Mouse (Mus musculus): Measurements from ENCODE around the gene Tex9. TPM values are rescaled to one million over a fixed set of nuclear protein-coding genes. Genes with fewer than 3 reads are reported as not detected.
"Not testable (repeated sequence)": the region's sequence is repeated elsewhere in the genome, so short reads cannot be mapped to it uniquely, and the experiment has no call there.

Tex9 gene
- polyA plus RNA-seq, 1 experiment from 2014 or later: 37.3 TPM

DNA sequence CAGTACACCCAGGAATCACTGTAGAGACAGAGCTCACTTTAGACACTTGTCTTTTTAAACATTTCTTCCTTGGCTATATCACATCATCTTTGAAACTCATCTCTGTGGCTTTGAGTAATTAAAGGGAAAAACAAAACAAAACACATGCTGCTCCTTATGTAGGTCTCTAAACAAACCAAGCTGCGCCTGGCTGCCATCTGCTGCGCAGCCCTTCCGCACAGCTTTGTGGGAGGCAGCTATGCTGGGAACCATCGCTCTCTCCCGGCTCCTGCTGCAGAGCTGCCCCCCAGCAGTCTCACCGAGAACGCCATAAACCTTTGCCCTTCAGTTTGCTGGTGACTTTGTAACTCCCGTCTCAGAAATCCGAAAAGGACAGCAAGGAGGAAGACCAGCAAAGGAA is 16.5 kb downstream of the Tex9 start:
- ATAC-seq (replicated peaks; ENCODE audit: low FRiP score): no peak
- peaks cover 63% of the 10 kb centered on the region for H3K36me3 ChIP-seq
- no peak overlapping the region for H3K4me3 ChIP-seq (replicated peaks)
- H3K4me1 ChIP-seq: no peaks in the 10 kb centered on the region
- H3K9me3 ChIP-seq (replicated peaks): no peaks in the 10 kb centered on the region
- H3K27me3 ChIP-seq: no peaks in the 10 kb centered on the region
- 50% methylated on average over 9 of the region's 9 CpGs for WGBS
- H3K27ac ChIP-seq: no peak overlapping the region
- no peak overlapping the region for H3K4me2 ChIP-seq
- H3K9ac ChIP-seq: no peak overlapping the region

DNA sequence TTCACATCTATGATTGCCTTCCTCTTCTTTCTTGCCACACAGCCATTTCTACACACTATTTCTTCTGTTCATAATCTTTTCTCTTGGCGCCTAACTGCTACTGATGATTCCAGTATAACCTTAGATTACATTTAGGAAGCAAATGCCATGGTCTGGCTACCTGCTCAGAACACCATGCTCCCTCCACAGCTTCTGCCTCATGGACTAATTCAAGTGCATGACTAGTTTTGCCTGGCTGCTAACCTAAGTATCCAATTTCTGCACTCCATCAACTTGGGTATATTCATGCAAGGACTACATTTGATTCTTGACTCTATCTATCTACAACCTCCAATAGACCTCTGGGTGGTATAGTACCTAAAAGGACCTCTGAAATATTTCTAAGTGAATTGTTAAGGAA is 22.2 kb downstream of the Tex9 start:
- H3K27ac ChIP-seq: no peak overlapping the region
- peaks cover 35% of the 10 kb centered on the region for H3K36me3 ChIP-seq
- no peaks in the 10 kb centered on the region for H3K4me1 ChIP-seq
- H3K4me3 ChIP-seq (replicated peaks): no peak overlapping the region
- WGBS: 88% methylated on average over 1 of the region's 1 CpGs
- no peaks in the 10 kb centered on the region for H3K9me3 ChIP-seq (replicated peaks)
- no peak overlapping the region for H3K4me2 ChIP-seq
- no peaks in the 10 kb centered on the region for H3K27me3 ChIP-seq
- no peak for ATAC-seq (replicated peaks; ENCODE audit: low FRiP score)
- no peak overlapping the region for H3K9ac ChIP-seq

DNA sequence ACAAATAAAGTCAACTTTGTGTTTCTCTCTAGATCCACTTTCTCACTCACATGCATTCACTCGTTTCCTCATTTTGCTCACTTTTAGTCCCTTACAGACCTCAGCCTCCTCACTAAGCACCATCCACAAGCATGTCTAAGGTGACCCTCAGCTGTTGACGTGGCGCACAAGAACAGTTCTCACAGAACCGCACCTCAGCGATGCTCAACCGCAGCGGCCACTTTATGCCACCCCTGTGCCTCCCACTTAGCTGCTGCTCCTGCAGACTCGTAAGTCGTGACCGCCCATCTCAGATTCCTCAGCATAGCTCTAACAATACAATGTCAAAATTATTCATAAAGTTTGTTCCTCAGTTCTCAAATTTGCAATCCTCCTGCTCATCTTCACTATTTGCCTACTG is 23.4 kb downstream of the Tex9 start:
- H3K27me3 ChIP-seq: no peaks in the 10 kb centered on the region
- H3K9ac ChIP-seq: no peak overlapping the region
- no peak overlapping the region for H3K27ac ChIP-seq
- no peaks in the 10 kb centered on the region for H3K4me1 ChIP-seq
- peaks cover 25% of the 10 kb centered on the region for H3K36me3 ChIP-seq
- no peak overlapping the region for H3K4me2 ChIP-seq
- no peaks in the 10 kb centered on the region for H3K9me3 ChIP-seq (replicated peaks)
- ATAC-seq (replicated peaks; ENCODE audit: low FRiP score): no peak
- H3K4me3 ChIP-seq (replicated peaks): no peak overlapping the region
- WGBS: 92% methylated on average over 10 of the region's 10 CpGs

DNA sequence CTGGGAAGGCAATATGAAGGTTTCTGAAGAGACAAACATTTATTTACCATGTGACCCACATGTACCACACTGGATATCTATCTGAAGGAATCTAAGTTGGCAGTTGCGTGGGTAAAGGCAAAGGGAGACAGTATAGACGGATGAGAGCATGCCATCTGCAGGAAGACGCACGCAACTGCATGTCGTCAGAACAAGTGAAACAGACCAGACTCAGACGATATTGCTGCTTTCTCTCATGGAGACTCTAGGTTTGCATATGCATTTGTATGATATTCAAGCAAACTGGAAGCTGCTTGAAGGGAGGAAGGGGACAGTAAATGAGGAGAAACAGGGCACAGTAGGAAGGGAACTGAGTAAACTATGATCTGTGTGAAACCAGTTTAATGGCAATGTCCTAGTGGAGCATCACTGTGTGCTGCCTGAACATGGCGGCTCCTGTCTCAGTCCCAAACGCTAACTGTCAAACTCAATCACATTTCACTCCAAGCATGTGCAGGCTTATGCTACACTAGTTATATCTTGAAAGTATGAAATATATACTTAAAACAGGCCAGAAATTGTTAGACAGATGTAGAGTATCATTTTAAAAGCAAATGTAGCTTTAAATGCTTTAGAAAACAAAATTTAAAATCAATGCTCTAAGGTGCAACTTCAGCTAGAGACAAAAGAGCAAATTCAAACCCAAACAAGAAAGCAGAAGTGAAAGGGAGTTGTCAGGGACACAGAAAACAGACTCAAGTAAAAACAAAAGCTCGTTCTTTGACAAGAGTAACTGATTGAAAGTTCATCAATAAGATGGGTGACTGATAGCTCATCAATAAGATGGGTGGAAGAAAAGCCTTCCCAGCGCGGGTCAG is 24.2 kb downstream of the Tex9 start:
- ATAC-seq (replicated peaks; ENCODE audit: low FRiP score): no peak
- Histone ChIP-seq H3K9me3 (replicated peaks) (no peaks in the 10 kb centered on the region), H3K9ac (no peak overlapping the region), H3K4me3 (replicated peaks) (no peak overlapping the region), H3K36me3 (peaks cover 19% of the 10 kb centered on the region), H3K27me3 (no peaks in the 10 kb centered on the region), H3K4me2 (no peak overlapping the region), H3K27ac (no peak overlapping the region), H3K4me1 (no peaks in the 10 kb centered on the region)
- WGBS: 72% methylated on average over 11 of the region's 11 CpGs

DNA sequence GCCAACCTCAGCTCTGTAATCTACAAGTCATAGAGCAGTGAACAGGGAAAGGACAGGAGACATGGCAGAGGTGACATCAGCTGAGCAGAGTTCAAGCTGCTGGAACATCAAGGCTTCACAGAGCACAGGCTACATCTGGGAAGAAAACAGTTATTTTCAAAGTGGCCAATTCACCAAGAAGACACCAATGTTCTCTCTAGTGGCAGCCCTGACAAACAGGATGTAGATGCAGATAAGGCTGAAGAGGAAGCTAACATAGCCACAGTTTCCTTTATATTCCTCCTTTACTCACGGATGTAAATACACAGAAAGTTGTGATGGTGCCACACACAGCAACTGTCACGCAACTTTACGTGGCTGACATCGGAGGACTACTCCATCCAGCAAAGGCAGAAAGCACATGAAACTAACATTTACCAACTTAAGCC is 26.2 kb downstream of the Tex9 start:
- 82% methylated on average over 4 of the region's 4 CpGs for WGBS
- Histone ChIP-seq H3K9me3 (replicated peaks) (no peaks in the 10 kb centered on the region), H3K36me3 (peaks cover 24% of the 10 kb centered on the region), H3K4me1 (no peaks in the 10 kb centered on the region), H3K9ac (no peak overlapping the region), H3K4me3 (replicated peaks) (no peak overlapping the region), H3K27me3 (no peaks in the 10 kb centered on the region), H3K4me2 (no peak overlapping the region), H3K27ac (no peak overlapping the region)
- no peak for ATAC-seq (replicated peaks; ENCODE audit: low FRiP score)

DNA sequence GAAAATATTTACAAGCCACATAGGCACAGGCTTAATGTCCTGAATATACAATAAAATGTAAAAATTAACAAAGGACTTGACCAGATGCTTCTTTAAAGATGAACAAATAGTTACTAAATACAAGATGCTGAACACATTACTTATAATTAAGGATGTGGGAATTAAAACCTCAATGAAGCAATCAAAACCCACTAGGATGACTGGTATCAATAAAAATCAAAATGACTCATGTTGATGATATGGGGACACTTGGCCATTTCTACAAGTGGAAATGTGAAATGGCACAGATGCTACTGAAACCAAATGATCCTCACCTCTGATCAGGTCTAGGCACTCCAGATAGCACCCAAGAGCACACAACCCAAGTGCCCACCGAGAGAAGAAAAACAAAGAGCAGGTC is 27.2 kb downstream of the Tex9 start:
- H3K36me3 ChIP-seq: peaks cover 33% of the 10 kb centered on the region
- no peaks in the 10 kb centered on the region for H3K27me3 ChIP-seq
- H3K4me1 ChIP-seq: no peaks in the 10 kb centered on the region
- H3K4me2 ChIP-seq: no peak overlapping the region
- H3K9ac ChIP-seq: no peak overlapping the region
- no peak overlapping the region for H3K4me3 ChIP-seq (replicated peaks)
- WGBS: 83% methylated on average over 1 of the region's 1 CpGs
- no peak overlapping the region for H3K27ac ChIP-seq
- no peak for ATAC-seq (replicated peaks; ENCODE audit: low FRiP score)
- H3K9me3 ChIP-seq (replicated peaks): no peaks in the 10 kb centered on the region

DNA sequence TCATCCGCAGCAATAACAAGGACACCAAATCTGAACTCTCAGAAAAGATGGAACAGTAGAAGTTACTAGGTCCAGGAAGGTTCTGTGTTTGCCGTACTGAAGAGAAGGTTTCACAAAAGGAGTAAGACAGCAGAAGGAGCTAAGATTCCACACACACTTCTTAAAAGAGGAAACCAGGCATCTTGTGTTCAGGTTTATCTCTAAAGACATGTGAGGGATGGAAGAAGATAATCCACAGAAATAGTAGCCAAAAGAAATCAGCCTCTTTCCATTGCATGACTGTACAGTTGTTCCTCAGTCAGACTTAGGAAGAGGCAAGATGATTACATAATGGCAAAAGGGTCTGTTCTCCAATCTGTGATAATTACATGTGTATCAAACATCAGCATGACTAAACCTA is 29.6 kb downstream of the Tex9 start:
- ATAC-seq (replicated peaks; ENCODE audit: low FRiP score): no peak
- no peaks in the 10 kb centered on the region for H3K9me3 ChIP-seq (replicated peaks)
- no peak overlapping the region for H3K27ac ChIP-seq
- 95% methylated on average over 2 of the region's 2 CpGs for WGBS
- peaks cover 53% of the 10 kb centered on the region for H3K36me3 ChIP-seq
- H3K4me2 ChIP-seq: no peak overlapping the region
- H3K27me3 ChIP-seq: no peaks in the 10 kb centered on the region
- H3K4me3 ChIP-seq (replicated peaks): no peak overlapping the region
- no peak overlapping the region for H3K9ac ChIP-seq
- H3K4me1 ChIP-seq: no peaks in the 10 kb centered on the region

DNA sequence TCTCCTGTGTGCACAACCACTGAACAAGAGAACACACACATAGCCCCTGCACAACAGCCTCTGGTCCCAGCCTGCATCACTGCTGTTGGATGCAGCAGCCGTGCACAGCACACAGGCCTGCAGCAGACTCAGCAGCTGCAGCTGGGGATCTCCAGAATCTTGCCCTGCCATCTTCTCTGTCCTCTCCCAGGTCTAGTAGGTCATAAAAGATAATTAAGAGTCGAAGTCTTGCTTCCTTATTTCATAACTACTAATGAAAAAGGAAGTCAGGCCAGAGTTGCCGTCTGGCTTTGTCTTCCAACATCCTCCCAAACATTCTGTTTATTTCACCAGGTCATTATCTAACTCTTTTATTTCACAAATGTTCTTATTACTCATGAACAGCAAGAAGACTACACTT is 31.2 kb downstream of the Tex9 start:
- Histone ChIP-seq H3K36me3 (peaks cover 54% of the 10 kb centered on the region), H3K27ac (no peak overlapping the region), H3K27me3 (no peaks in the 10 kb centered on the region), H3K9me3 (replicated peaks) (no peaks in the 10 kb centered on the region), H3K4me3 (replicated peaks) (no peak overlapping the region), H3K4me1 (no peaks in the 10 kb centered on the region), H3K9ac (no peak overlapping the region), H3K4me2 (no peak overlapping the region)
- no peak for ATAC-seq (replicated peaks; ENCODE audit: low FRiP score)
- 86% methylated on average over 3 of the region's 3 CpGs for WGBS

DNA sequence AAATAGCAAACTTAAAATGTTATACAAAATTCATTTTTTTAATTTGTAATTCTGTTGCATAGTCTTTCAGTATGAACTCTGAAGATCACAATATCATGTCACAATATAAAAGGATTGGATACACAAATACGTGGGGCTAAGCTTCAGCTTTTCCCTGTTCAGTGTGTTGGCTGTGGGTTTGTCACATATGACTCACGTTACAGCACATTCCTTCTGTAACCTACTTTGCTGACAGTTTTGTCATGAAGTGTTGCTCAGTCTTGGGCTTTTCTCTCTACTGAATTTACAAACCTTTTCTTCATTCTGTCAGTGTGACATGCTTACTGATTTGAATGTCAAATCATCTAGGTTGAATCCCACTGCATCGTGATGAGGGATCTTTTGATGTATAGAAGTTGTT is 32.3 kb downstream of the Tex9 start:
- WGBS: 89% methylated on average over 3 of the region's 3 CpGs
- no peak overlapping the region for H3K4me2 ChIP-seq
- H3K4me3 ChIP-seq (replicated peaks): no peak overlapping the region
- peaks cover 61% of the 10 kb centered on the region for H3K36me3 ChIP-seq
- no peak overlapping the region for H3K27ac ChIP-seq
- no peak overlapping the region for H3K9ac ChIP-seq
- H3K9me3 ChIP-seq (replicated peaks): no peaks in the 10 kb centered on the region
- no peak for ATAC-seq (replicated peaks; ENCODE audit: low FRiP score)
- no peaks in the 10 kb centered on the region for H3K27me3 ChIP-seq
- no peaks in the 10 kb centered on the region for H3K4me1 ChIP-seq

DNA sequence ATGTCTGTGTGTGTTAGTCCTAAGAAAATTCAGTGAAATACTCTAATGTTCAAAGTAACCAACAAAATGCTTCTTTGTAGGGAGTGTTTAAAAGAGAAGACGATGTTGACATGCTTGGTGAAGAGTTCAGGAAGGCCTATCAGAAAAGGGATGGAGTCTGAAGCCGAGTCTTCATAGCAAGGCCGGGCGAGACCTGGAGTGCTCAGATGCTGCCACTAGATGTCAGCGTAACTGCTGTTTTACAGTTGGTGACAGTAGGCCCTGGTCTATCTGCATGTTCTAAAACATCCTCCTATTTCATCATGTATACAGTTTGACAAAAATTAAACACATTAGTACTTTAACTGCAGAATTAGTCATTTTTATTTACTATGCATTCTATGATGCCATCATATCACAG is 33.8 kb downstream of the Tex9 start:
- Histone ChIP-seq H3K4me3 (replicated peaks) (no peak overlapping the region), H3K9ac (no peak overlapping the region), H3K27me3 (no peaks in the 10 kb centered on the region), H3K4me2 (no peak overlapping the region), H3K9me3 (replicated peaks) (no peaks in the 10 kb centered on the region), H3K27ac (no peak overlapping the region), H3K4me1 (no peaks in the 10 kb centered on the region), H3K36me3 (peaks cover 72% of the 10 kb centered on the region)
- WGBS: 14% methylated on average over 5 of the region's 5 CpGs
- peak; percentile 54; the same call in 1 of the 2 replicates for ATAC-seq (replicated peaks; ENCODE audit: low FRiP score)

DNA sequence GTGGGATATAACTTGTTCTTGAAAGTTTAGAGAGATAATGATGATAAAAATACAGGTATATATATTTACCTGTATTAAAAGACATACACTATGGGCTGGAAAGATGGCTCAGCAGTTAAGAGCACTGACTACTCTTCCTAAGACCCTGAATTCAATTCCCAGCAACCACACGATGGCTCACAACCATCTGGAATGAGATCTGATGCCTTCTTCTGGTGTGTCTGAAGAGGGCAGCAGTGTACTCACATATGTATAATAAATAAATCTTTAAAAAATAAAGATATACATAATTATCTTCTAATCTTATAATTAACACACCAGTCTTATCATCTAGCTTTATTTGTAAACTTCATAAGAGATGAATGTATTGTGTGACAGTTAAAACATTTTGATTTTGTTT is 35.6 kb downstream of the Tex9 start:
- no peak for ATAC-seq (replicated peaks; ENCODE audit: low FRiP score)
- Histone ChIP-seq H3K27me3 (no peaks in the 10 kb centered on the region), H3K27ac (no peak overlapping the region), H3K9me3 (replicated peaks) (no peaks in the 10 kb centered on the region), H3K4me2 (no peak overlapping the region), H3K9ac (no peak overlapping the region), H3K4me3 (replicated peaks) (no peak overlapping the region), H3K36me3 (peaks cover 77% of the 10 kb centered on the region), H3K4me1 (no peaks in the 10 kb centered on the region)
- WGBS: 55% methylated on average over 1 of the region's 1 CpGs

DNA sequence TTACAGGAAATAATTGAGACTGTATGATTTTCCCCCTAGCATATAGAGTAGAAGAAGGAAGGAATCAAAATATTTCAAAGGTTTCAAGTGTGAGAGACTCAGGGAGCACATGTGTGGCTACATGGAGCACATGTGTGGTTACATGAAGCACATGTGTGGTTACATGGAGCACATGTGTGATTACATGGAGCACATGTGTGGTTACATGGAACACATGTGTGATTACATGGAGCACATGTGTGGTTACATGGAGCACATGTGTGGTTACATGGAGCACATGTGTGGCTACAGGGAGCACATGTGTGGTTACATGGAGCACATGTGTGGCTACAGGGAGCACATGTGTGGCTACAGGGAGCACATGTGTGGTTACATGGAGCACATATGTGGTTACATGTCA is 37.7 kb downstream of the Tex9 start:
- not testable (repeated sequence) for H3K4me3 ChIP-seq (replicated peaks); H3K9ac ChIP-seq; ATAC-seq (replicated peaks; ENCODE audit: low FRiP score); H3K4me2 ChIP-seq; H3K9me3 ChIP-seq (replicated peaks); H3K4me1 ChIP-seq; H3K27me3 ChIP-seq; H3K27ac ChIP-seq
- peaks cover 76% of the 10 kb centered on the region for H3K36me3 ChIP-seq

DNA sequence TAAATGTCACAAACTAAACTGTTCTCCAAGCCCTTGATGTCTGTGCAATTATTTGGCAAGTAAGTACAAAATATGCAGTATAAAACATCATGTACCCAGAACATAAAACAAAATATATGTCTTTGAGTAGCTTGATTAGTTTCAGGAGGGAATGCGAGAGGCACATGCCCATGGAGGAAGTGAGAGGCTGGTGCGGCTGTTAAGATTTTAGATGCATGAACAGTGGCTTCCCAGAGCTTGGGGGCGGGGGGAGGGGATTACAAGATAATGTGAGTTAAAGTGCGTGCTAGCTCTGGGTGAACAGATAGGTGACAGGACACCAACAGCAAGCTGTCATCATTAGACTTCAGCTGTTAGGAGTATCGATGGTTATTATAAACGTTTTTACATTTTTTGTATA is 40.9 kb downstream of the Tex9 start:
- ATAC-seq (replicated peaks; ENCODE audit: low FRiP score): no peak
- Histone ChIP-seq H3K9ac (no peak overlapping the region), H3K9me3 (replicated peaks) (no peaks in the 10 kb centered on the region), H3K27me3 (no peaks in the 10 kb centered on the region), H3K4me2 (no peak overlapping the region), H3K27ac (no peak overlapping the region), H3K36me3 (peaks cover 75% of the 10 kb centered on the region), H3K4me3 (replicated peaks) (no peak overlapping the region), H3K4me1 (no peaks in the 10 kb centered on the region)
- 89% methylated on average over 6 of the region's 6 CpGs for WGBS

Measured in kidney, embryonic 15.5 days (tissue).